Mouse (Mus musculus): ENCODE data around the gene Zbtb38. TPM values are rescaled to one million over a fixed set of nuclear protein-coding genes. Genes with fewer than 3 reads are reported as not detected.

Gene Zbtb38
- polyA plus RNA-seq, 1 experiment from 2014 or later, result 52.3 TPM

GRCm38 (mm10) chr9:96765410-96765809 is 12.8 kb upstream of the Zbtb38 start:
- Histone ChIP-seq H3K36me3 (ENCODE audit: control insufficient read depth, insufficient read depth) (no peaks in the 10 kb centered on the region), H3K27me3 (replicated peaks; ENCODE audit: control insufficient read depth, insufficient read depth, low read length) (no peaks in the 10 kb centered on the region), H3K4me2 (ENCODE audit: low read length) (no peak overlapping the region), H3K9me3 (ENCODE audit: control insufficient read depth, low read length) (no peaks in the 10 kb centered on the region), H3K4me1 (replicated peaks; ENCODE audit: control insufficient read depth, insufficient read depth, low read length) (no peaks in the 10 kb centered on the region), H3K9ac (replicated peaks; ENCODE audit: low read depth, low read length) (no peak overlapping the region), H3K27ac (ENCODE audit: low read length) (no peak overlapping the region), H3K4me3 (replicated peaks; ENCODE audit: low read length) (no peak overlapping the region)
- WGBS, result 65% methylated on average over 5 of the region's 5 CpGs
- no peak for ATAC-seq

DNA sequence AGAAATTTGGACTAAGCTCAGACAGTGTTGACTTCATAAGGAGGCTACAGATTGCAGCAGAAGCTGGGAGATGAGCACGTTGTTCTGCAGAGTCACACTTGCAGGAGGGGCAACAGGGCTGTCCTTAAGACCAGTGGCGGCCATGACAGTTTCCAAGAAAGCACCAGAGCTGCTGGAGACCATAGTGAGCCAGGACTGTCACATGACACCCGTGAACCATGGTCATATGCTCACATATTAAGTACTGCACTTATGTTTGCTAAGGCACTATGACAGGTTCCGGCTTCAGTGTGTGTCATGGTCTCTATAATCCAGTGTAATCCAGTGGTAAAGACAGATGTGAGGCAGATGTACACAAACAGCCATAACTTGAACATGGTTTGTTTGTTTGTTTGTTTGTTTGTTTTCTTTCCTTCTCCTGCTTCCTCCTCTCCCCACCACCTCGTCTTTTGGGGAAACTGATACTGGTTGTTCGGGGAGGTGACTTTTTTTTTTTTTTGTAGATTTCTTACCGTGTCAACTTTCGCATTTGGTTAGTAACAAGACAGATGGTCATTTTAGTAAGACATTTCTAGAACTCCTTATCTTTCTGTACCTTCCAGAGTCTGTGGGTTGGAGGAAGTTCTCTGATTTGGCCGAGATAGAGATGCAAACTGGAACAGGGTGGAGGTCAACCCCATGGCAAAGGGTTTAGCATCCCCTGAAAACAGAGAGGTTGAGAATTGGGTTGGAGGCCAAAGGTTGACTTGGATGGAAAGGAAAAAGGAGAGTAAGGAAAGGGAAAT is 11.4 kb upstream of the Zbtb38 start:
- Histone ChIP-seq H3K9me3 (ENCODE audit: control insufficient read depth, low read length) (no peaks in the 10 kb centered on the region), H3K27me3 (replicated peaks; ENCODE audit: control insufficient read depth, insufficient read depth, low read length) (no peaks in the 10 kb centered on the region), H3K4me3 (replicated peaks; ENCODE audit: low read length) (no peak overlapping the region), H3K9ac (replicated peaks; ENCODE audit: low read depth, low read length) (no peak overlapping the region), H3K4me1 (replicated peaks; ENCODE audit: control insufficient read depth, insufficient read depth, low read length) (no peaks in the 10 kb centered on the region), H3K4me2 (ENCODE audit: low read length) (no peak overlapping the region), H3K36me3 (ENCODE audit: control insufficient read depth, insufficient read depth) (no peaks in the 10 kb centered on the region), H3K27ac (ENCODE audit: low read length) (no peak overlapping the region)
- ATAC-seq, result no peak
- WGBS, result 86% methylated on average over 9 of the region's 9 CpGs

DNA sequence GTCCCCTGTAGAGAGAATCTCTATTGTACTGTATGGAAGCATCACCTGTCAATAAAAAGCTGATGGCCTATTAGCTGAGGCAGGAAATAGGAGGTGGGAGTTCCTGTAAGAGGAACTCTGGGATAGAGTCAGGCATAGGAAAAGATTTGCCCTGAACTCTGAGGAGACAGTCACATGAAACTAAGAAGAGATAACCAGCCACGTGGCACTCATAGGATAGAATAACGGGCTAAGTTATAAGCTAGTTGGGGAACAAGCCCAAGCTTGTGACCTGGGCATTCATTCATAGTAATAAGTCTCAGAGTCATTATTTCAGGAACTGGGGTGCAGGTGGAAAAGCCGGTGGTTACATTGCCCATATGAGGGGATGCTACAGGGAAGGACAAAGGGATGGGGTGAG is 10.4 kb upstream of the Zbtb38 start:
- Histone ChIP-seq H3K9me3 (ENCODE audit: control insufficient read depth, low read length) (no peaks in the 10 kb centered on the region), H3K36me3 (ENCODE audit: control insufficient read depth, insufficient read depth) (no peaks in the 10 kb centered on the region), H3K27ac (ENCODE audit: low read length) (no peak overlapping the region), H3K27me3 (replicated peaks; ENCODE audit: control insufficient read depth, insufficient read depth, low read length) (no peaks in the 10 kb centered on the region), H3K4me1 (replicated peaks; ENCODE audit: control insufficient read depth, insufficient read depth, low read length) (no peaks in the 10 kb centered on the region; the same call in 1 of the 2 replicates), H3K4me2 (ENCODE audit: low read length) (no peak overlapping the region), H3K4me3 (replicated peaks; ENCODE audit: low read length) (no peak overlapping the region), H3K9ac (replicated peaks; ENCODE audit: low read depth, low read length) (no peak overlapping the region)
- ATAC-seq, result no peak
- WGBS, result 93% methylated on average over 3 of the region's 3 CpGs

DNA sequence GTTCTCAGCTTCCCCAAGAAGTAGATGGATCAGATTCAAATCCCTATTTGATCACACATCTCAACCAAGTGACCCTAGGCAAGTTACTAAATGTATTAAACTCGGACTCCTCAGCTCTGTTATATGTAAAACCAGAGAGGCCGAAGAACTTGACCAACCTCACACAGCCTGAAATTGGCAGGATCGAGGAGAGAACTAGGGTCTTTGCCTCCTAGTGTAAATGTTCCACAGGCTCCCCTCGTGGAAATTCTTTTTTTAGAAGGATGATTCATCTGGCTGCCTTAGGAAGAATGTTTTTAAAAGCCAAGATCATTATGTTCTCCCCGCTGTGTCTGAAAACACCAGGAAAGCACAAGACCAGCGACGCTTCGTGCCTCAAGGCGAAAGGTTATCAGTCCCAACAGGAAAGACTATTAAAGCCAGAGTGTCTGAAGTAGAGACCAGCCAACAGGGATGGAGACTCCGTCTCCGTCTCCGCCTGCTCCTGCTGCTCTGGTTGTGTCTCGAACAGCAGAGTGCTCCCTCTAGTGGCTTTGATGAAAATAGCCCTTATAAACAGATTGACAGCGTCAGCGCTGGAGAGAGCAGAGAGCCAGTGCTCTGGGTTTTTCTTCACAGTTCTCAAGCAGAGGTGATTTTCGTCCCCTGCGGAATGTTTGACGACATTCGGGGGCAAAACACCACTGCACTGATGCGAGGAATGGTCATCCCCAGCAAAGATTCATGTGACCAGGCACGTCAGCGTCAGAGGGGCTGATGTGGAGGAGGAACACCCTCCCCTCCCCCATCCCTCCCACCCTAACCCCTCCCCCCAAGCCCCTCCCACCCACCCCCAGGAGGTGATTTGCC is 6.3 kb upstream of the Zbtb38 start:
- Histone ChIP-seq H3K4me2 (ENCODE audit: low read length) (peak overlapping the region; percentile 56), H3K9ac (replicated peaks; ENCODE audit: low read depth, low read length) (peak overlapping the region; percentile 63), H3K4me1 (replicated peaks; ENCODE audit: control insufficient read depth, insufficient read depth, low read length) (no peaks in the 10 kb centered on the region; the same call in 1 of the 2 replicates), H3K27me3 (replicated peaks; ENCODE audit: control insufficient read depth, insufficient read depth, low read length) (no peaks in the 10 kb centered on the region), H3K36me3 (ENCODE audit: control insufficient read depth, insufficient read depth) (no peaks in the 10 kb centered on the region), H3K4me3 (replicated peaks; ENCODE audit: low read length) (peak overlapping the region; percentile 45), H3K27ac (ENCODE audit: low read length) (peak overlapping the region; percentile 68), H3K9me3 (ENCODE audit: control insufficient read depth, low read length) (no peaks in the 10 kb centered on the region)
- WGBS, result 11% methylated on average over 22 of the region's 22 CpGs
- ATAC-seq, result peak; percentile 97

- 98% methylated on average over 9 of the region's 9 CpGs for WGBS
- H3K4me3 ChIP-seq (replicated peaks; ENCODE audit: low read length), result no peak overlapping the region
- H3K4me2 ChIP-seq (ENCODE audit: low read length), result no peak overlapping the region
- no peaks in the 10 kb centered on the region for H3K36me3 ChIP-seq (ENCODE audit: control insufficient read depth, insufficient read depth)
- H3K4me1 ChIP-seq (replicated peaks; ENCODE audit: control insufficient read depth, insufficient read depth, low read length), result no peaks in the 10 kb centered on the region; the same call in 1 of the 2 replicates
- H3K9ac ChIP-seq (replicated peaks; ENCODE audit: low read depth, low read length), result no peak overlapping the region
- H3K9me3 ChIP-seq (ENCODE audit: control insufficient read depth, low read length), result no peaks in the 10 kb centered on the region
- no peaks in the 10 kb centered on the region for H3K27me3 ChIP-seq (replicated peaks; ENCODE audit: control insufficient read depth, insufficient read depth, low read length)
- ATAC-seq, result no peak
- H3K27ac ChIP-seq (ENCODE audit: low read length), result no peak overlapping the region
Observed at GRCm38 (mm10) chr9:96756638-96757435, 4.2 kb upstream of the Zbtb38 start.

GRCm38 (mm10) chr9:96755761-96756160 is 3.1 kb upstream of the Zbtb38 start:
- H3K9ac ChIP-seq (replicated peaks; ENCODE audit: low read depth, low read length), result no peak overlapping the region
- ATAC-seq, result no peak
- 86% methylated on average over 11 of the region's 11 CpGs for whole genome bisulfite sequencing
- H3K9me3 ChIP-seq (ENCODE audit: control insufficient read depth, low read length), result no peaks in the 10 kb centered on the region
- H3K36me3 ChIP-seq (ENCODE audit: control insufficient read depth, insufficient read depth), result no peaks in the 10 kb centered on the region
- no peak overlapping the region for H3K4me2 ChIP-seq (ENCODE audit: low read length)
- H3K4me1 ChIP-seq (replicated peaks; ENCODE audit: control insufficient read depth, insufficient read depth, low read length), result no peaks in the 10 kb centered on the region; the same call in 1 of the 2 replicates
- H3K27me3 ChIP-seq (replicated peaks; ENCODE audit: control insufficient read depth, insufficient read depth, low read length), result no peaks in the 10 kb centered on the region
- H3K27ac ChIP-seq (ENCODE audit: low read length), result no peak overlapping the region
- H3K4me3 ChIP-seq (replicated peaks; ENCODE audit: low read length), result no peak overlapping the region

DNA sequence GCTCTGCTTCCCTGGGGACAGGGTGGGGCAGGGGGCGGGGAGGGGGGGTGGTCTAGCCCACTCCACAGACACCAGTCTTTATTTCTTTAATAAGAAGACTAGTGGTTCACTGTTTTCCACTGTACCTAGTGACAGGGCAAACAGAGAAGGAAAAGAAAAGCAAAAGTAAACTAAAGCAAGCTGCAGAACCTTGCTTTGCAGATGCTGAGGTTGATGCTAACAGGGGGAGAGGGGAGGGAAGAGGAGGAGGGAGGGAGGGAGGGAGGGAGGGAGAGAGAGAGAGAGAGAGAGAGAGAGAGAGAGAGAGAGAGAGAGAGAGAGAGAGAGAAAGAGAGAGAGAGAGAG is 2.0 kb upstream of the Zbtb38 start:
- Histone ChIP-seq H3K36me3 (ENCODE audit: control insufficient read depth, insufficient read depth) (no peaks in the 10 kb centered on the region), H3K4me1 (replicated peaks; ENCODE audit: control insufficient read depth, insufficient read depth, low read length) (no peaks in the 10 kb centered on the region; the same call in 1 of the 2 replicates), H3K27ac (ENCODE audit: low read length) (no peak overlapping the region), H3K9ac (replicated peaks; ENCODE audit: low read depth, low read length) (no peak overlapping the region), H3K9me3 (ENCODE audit: control insufficient read depth, low read length) (no peaks in the 10 kb centered on the region), H3K4me2 (ENCODE audit: low read length) (no peak overlapping the region), H3K27me3 (replicated peaks; ENCODE audit: control insufficient read depth, insufficient read depth, low read length) (no peaks in the 10 kb centered on the region), H3K4me3 (replicated peaks; ENCODE audit: low read length) (no peak overlapping the region)
- 86% methylated on average over 1 of the region's 1 CpGs for WGBS
- ATAC-seq, result no peak

GRCm38 (mm10) chr9:96753921-96754624 is 1.4 kb upstream of the Zbtb38 start:
- no peaks in the 10 kb centered on the region; the same call in 1 of the 2 replicates for H3K4me1 ChIP-seq (replicated peaks; ENCODE audit: control insufficient read depth, insufficient read depth, low read length)
- H3K9me3 ChIP-seq (ENCODE audit: control insufficient read depth, low read length), result no peaks in the 10 kb centered on the region
- H3K36me3 ChIP-seq (ENCODE audit: control insufficient read depth, insufficient read depth), result no peaks in the 10 kb centered on the region
- WGBS, result 87% methylated on average over 11 of the region's 11 CpGs
- H3K4me2 ChIP-seq (ENCODE audit: low read length), result no peak overlapping the region
- no peak overlapping the region for H3K27ac ChIP-seq (ENCODE audit: low read length)
- no peak for ATAC-seq
- no peak overlapping the region for H3K9ac ChIP-seq (replicated peaks; ENCODE audit: low read depth, low read length)
- no peak overlapping the region for H3K4me3 ChIP-seq (replicated peaks; ENCODE audit: low read length)
- no peaks in the 10 kb centered on the region for H3K27me3 ChIP-seq (replicated peaks; ENCODE audit: control insufficient read depth, insufficient read depth, low read length)

All from forebrain, embryonic 16.5 days (tissue).